Comparison of ENCODE assay signal across 8 mouse cellular contexts in genomic region chr11:97659990-97660714, GRCm38 (mm10). TPM values are rescaled to one million over a fixed set of nuclear protein-coding genes. Genes with fewer than 3 reads are reported as not detected.
A peak's percentile ranks its signal among the peaks of the same experiment; 100 is the strongest.
DNase-seq lines count a peak whose midpoint lies in the region; ATAC-seq and TF ChIP-seq lines count a peak whose summit lies in the region.

No protein-coding gene starts in this region.

- H3K4me3 ChIP-seq in gastrocnemius, adult 2 months: peak overlapping the region; percentile 87
- peak overlapping the region; percentile 90 for H3K4me3 ChIP-seq in hindbrain, embryonic 15.5 days
- H3K4me3 ChIP-seq in macrophage (ENCODE audit: inconsistent target): peak overlapping the region; percentile 91

- no peaks in the 10 kb centered on the region for H3K9me3 ChIP-seq in hindbrain, embryonic 15.5 days

- peaks cover 39% of the 10 kb centered on the region for H3K79me2 ChIP-seq in macrophage (ENCODE audit: inconsistent target)

- H3K4me2 ChIP-seq in hindbrain, embryonic 15.5 days: peak overlapping the region; percentile 81

- no peak for TF ChIP-seq CTCF in gastrocnemius, adult 2 months (IDR thresholded peaks at IDR 0.05)

- H3K36me3 ChIP-seq in hindbrain, embryonic 15.5 days: no peaks in the 10 kb centered on the region
- H3K36me3 ChIP-seq in macrophage (ENCODE audit: inconsistent target): peaks cover 15% of the 10 kb centered on the region; the same call in 1 of the 2 replicates

- intact Hi-C loops in gastrocnemius, adult 2 months (cut with DNase I): no loop called here

- WGBS in hindbrain, embryonic 15.5 days: under 1% methylated on average over 73 of the region's 78 CpGs
- WGBS in macrophage (ENCODE audit: missing documents): 1% methylated on average over 53 of the region's 78 CpGs

- H3K4me1 ChIP-seq in hindbrain, embryonic 15.5 days (replicated peaks): peaks cover 45% of the 10 kb centered on the region

- peak overlapping the region; percentile 75 for H3K9ac ChIP-seq in hindbrain, embryonic 15.5 days

- peak; percentile 75 for DNase-seq in R1 (ENCODE audit: low read depth, low spot score)
- peak; percentile 85 to 88 for DNase-seq in cerebellum, postnatal 10 days
- peak; percentile 91 for DNase-seq in gastrocnemius, adult 2 months
- peak; percentile 70 to 85 for DNase-seq in left cerebral cortex, adult 18-20 months (ENCODE audit: low spot score in 2 of 2)
- peak; percentile 67 for DNase-seq in right cerebral cortex, postnatal 14 days
- DNase-seq in urinary bladder, postnatal 36 days (ENCODE audit: low spot score in 2 of 2): peak; percentile 61 to 73

- ATAC-seq in hindbrain, embryonic 15.5 days (ENCODE audit: low FRiP score, low read depth): peak; percentile 88

- H3K27ac ChIP-seq in gastrocnemius, adult 2 months: peak overlapping the region; percentile 92
- peak overlapping the region; percentile 68 for H3K27ac ChIP-seq in hindbrain, embryonic 15.5 days (replicated peaks)
- H3K27ac ChIP-seq in macrophage: peak overlapping the region; percentile 99

- H3K27me3 ChIP-seq in hindbrain, embryonic 15.5 days: peaks cover 18% of the 10 kb centered on the region

RNA-seq across cellular contexts. Expression of gene Mllt6, which starts 3.1 kb away (rescaled TPM):
- total RNA-seq in gastrocnemius, adult 2 months (2021): 10 to 100 TPM; 41.9 to 54.7 TPM
- polyA plus RNA-seq in hindbrain, embryonic 15.5 days (2015; fragmentation: Nextera tagmentation; extraction: Ambion mirVana): 3.4 and 3.5 TPM in 2 replicates
- total RNA-seq in left cerebral cortex, adult 18-20 months (2021): 100 to 1,000 TPM; 135 to 149 TPM
- total RNA-seq in macrophage (2018; cell fraction: chromatin; rRNA removed): 100 to 1,000 TPM in 18 of 26 experiments, 10 to 100 TPM in 8; 46.5 to 707 (median 220) TPM
- 10 to 100 TPM; 22.9 to 78.9 (median 49.8) TPM for total RNA-seq in macrophage (2018; cell fraction: cytosol; rRNA removed)
- 100 to 1,000 TPM in 17 of 26 experiments, 10 to 100 TPM in 9; 29.9 to 419 (median 127) TPM for total RNA-seq in macrophage (2018; cell fraction: nucleus; rRNA removed)
- 8.7 to 23.8 TPM (median 10.1 TPM) in 3 replicates for polyA plus RNA-seq in macrophage (2018)

RNA-seq across cellular contexts. Expression of gene Cisd3, which starts 25.5 kb away (rescaled TPM):
- 100 to 1,000 TPM in 1 of 2 experiments, 10 to 100 TPM in 1; 96.2 to 111 TPM for total RNA-seq in gastrocnemius, adult 2 months (2021)
- 33.2 and 37.0 TPM in 2 replicates for polyA plus RNA-seq in hindbrain, embryonic 15.5 days (2015; fragmentation: Nextera tagmentation; extraction: Ambion mirVana)
- total RNA-seq in left cerebral cortex, adult 18-20 months (2021): 10 to 100 TPM; 54.7 to 57.2 TPM
- total RNA-seq in macrophage (2018; cell fraction: chromatin; rRNA removed): 1 to 10 TPM in 23 of 26 experiments, not detected in 3; 1.3 to 8.3 (median 3.4) TPM
- 10 to 100 TPM in 25 of 26 experiments, 1 to 10 TPM in 1; 8.5 to 24.4 (median 14.3) TPM for total RNA-seq in macrophage (2018; cell fraction: cytosol; rRNA removed)
- total RNA-seq in macrophage (2018; cell fraction: nucleus; rRNA removed): 10 to 100 TPM in 1 of 26 experiments, 1 to 10 TPM in 25; 2.2 to 10.3 (median 5.7) TPM
- 9.0 to 17.9 TPM (median 13.7 TPM) in 3 replicates for polyA plus RNA-seq in macrophage (2018)

RNA-seq across cellular contexts. Expression of gene Epop, which starts 30.6 kb away (rescaled TPM):
- total RNA-seq in gastrocnemius, adult 2 months (2021): 1 to 10 TPM in 1 of 2 experiments, under 1 TPM in 1; 0.98 to 1.5 TPM
- polyA plus RNA-seq in hindbrain, embryonic 15.5 days (2015; fragmentation: Nextera tagmentation; extraction: Ambion mirVana): 2.6 and 3.0 TPM in 2 replicates
- total RNA-seq in left cerebral cortex, adult 18-20 months (2021): 100 to 1,000 TPM; 103 to 109 TPM
- total RNA-seq in macrophage (2018; cell fraction: chromatin; rRNA removed): 1 to 10 TPM in 3 of 26 experiments, under 1 TPM in 9, not detected in 14; 0.30 to 3.2 (median 0.61) TPM
- total RNA-seq in macrophage (2018; cell fraction: cytosol; rRNA removed): 1 to 10 TPM in 18 of 26 experiments, under 1 TPM in 8; 0.48 to 5.2 (median 1.3) TPM
- total RNA-seq in macrophage (2018; cell fraction: nucleus; rRNA removed): 1 to 10 TPM in 9 of 26 experiments, under 1 TPM in 17; 0.36 to 2.3 (median 0.78) TPM
- 0.43 to 2.7 TPM (median 0.68 TPM) in 3 replicates for polyA plus RNA-seq in macrophage (2018)

RNA-seq across cellular contexts. Expression of gene Pcgf2, which starts 40.1 kb away (rescaled TPM):
- total RNA-seq in gastrocnemius, adult 2 months (2021): 1 to 10 TPM; 1.7 to 2.9 TPM
- 18.9 and 19.5 TPM in 2 replicates for polyA plus RNA-seq in hindbrain, embryonic 15.5 days (2015; fragmentation: Nextera tagmentation; extraction: Ambion mirVana)
- total RNA-seq in left cerebral cortex, adult 18-20 months (2021): 10 to 100 TPM; 32.4 to 35.2 TPM
- total RNA-seq in macrophage (2018; cell fraction: chromatin; rRNA removed): 10 to 100 TPM in 4 of 26 experiments, 1 to 10 TPM in 22; 1.5 to 14.1 (median 5.0) TPM
- total RNA-seq in macrophage (2018; cell fraction: cytosol; rRNA removed): 1 to 10 TPM; 1.3 to 4.5 (median 2.8) TPM
- 10 to 100 TPM in 1 of 26 experiments, 1 to 10 TPM in 24, under 1 TPM in 1; 0.79 to 11.9 (median 3.8) TPM for total RNA-seq in macrophage (2018; cell fraction: nucleus; rRNA removed)
- 3.7 to 7.5 TPM (median 3.9 TPM) in 3 replicates for polyA plus RNA-seq in macrophage (2018)

RNA-seq across cellular contexts. Expression of gene Psmb3, which starts 43.0 kb away (rescaled TPM):
- 100 to 1,000 TPM; 141 to 159 TPM for total RNA-seq in gastrocnemius, adult 2 months (2021)
- polyA plus RNA-seq in hindbrain, embryonic 15.5 days (2015; fragmentation: Nextera tagmentation; extraction: Ambion mirVana): 416 and 449 TPM in 2 replicates
- 100 to 1,000 TPM; 122 to 128 TPM for total RNA-seq in left cerebral cortex, adult 18-20 months (2021)
- 10 to 100 TPM; 10.0 to 72.1 (median 43.9) TPM for total RNA-seq in macrophage (2018; cell fraction: chromatin; rRNA removed)
- total RNA-seq in macrophage (2018; cell fraction: cytosol; rRNA removed): 100 to 1,000 TPM in 17 of 26 experiments, 10 to 100 TPM in 9; 79.3 to 179 (median 122) TPM
- 10 to 100 TPM; 15.5 to 75.8 (median 38.9) TPM for total RNA-seq in macrophage (2018; cell fraction: nucleus; rRNA removed)
- 79.7 to 207 TPM (median 133 TPM) in 3 replicates for polyA plus RNA-seq in macrophage (2018)

Comparison
In these comparisons a context has a peak if more than half of its experiments do, and no peak if none do; other contexts are left out.
1. Peak in every context shown above with its lines: DNase-seq, ATAC-seq, H3K4me3 ChIP-seq and H3K27ac ChIP-seq.
2. RNA of gene Epop, which starts 30.6 kb away (total RNA-seq): 103 to 109 TPM in left cerebral cortex, adult 18-20 months; 0.98 to 1.5 TPM in gastrocnemius, adult 2 months; every median in the first group is over 10 times any median in the second.